ENCODE assay signal across 11 mouse cellular contexts in the genomic region with DNA sequence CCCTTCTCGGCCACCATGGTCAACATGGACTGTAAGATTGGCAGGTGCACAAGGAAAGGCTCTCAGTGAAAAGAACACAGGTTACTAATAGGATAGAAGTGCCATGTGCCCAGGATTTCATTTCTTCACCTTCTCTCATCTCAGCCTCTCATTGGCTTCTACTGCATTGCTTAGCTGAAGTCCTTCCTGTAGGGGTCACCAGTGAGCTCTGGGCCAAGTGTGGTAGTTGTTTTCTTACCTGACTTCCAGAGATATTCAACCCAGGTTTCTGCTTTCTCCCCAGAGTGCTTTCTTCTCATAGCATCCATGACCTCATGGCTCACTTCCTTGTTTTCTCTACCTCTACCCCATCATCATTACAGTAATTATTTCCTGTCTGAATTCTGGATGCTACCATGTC.
DNase-seq lines count a peak whose midpoint lies in the region; ATAC-seq and TF ChIP-seq lines count a peak whose summit lies in the region.
"Had no signal": no experiment of that assay in that cellular context is flagged by ENCODE, and none has a peak within 500 bp of the region (broad histone marks: within the 10 kb centered on the region; RNA-seq: fewer than 3 reads in every experiment).

No protein-coding gene starts in this region.

- H3K4me1 ChIP-seq in midbrain, postnatal 0 days (ENCODE audit: insufficient read depth, low read length), result no peaks in the 10 kb centered on the region
- no peaks in the 10 kb centered on the region for H3K4me1 ChIP-seq in midbrain, embryonic 15.5 days
- no peaks in the 10 kb centered on the region for H3K4me1 ChIP-seq in lung, postnatal 0 days (ENCODE audit: insufficient read depth, low read depth, low read length)
- H3K4me1 ChIP-seq: heart, embryonic 12.5 days; liver, embryonic 15.5 days had no signal

- H3K36me3 ChIP-seq in midbrain, postnatal 0 days (ENCODE audit: insufficient read depth, low read length), result no peaks in the 10 kb centered on the region
- H3K36me3 ChIP-seq in midbrain, embryonic 15.5 days (replicated peaks), result no peaks in the 10 kb centered on the region
- H3K36me3 ChIP-seq in lung, postnatal 0 days (ENCODE audit: insufficient read depth, low read length), result no peaks in the 10 kb centered on the region
- H3K36me3 ChIP-seq: heart, embryonic 12.5 days; liver, embryonic 15.5 days had no signal

- no peaks in the 10 kb centered on the region for H3K9me3 ChIP-seq in midbrain, postnatal 0 days (ENCODE audit: low read length)
- no peaks in the 10 kb centered on the region for H3K9me3 ChIP-seq in midbrain, embryonic 15.5 days
- H3K9me3 ChIP-seq in lung, postnatal 0 days (ENCODE audit: low read length), result no peaks in the 10 kb centered on the region
- H3K9me3 ChIP-seq: heart, embryonic 12.5 days; liver, embryonic 15.5 days had no signal

- no peaks in the 10 kb centered on the region for H3K27me3 ChIP-seq in midbrain, postnatal 0 days (ENCODE audit: insufficient read depth, low read length)
- no peaks in the 10 kb centered on the region for H3K27me3 ChIP-seq in midbrain, embryonic 15.5 days (replicated peaks)
- H3K27me3 ChIP-seq in lung, postnatal 0 days (replicated peaks; ENCODE audit: insufficient read depth, low read length), result no peaks in the 10 kb centered on the region
- H3K27me3 ChIP-seq: heart, embryonic 12.5 days; liver, embryonic 15.5 days had no signal

- TF ChIP-seq EP300 in lung, postnatal 0 days (IDR thresholded peaks at IDR 0.05), result no peak

- peak; percentile 10 for DNase-seq in adrenal gland, postnatal 14 days
- no peak for DNase-seq in adrenal gland, adult 18-20 months (ENCODE audit: low spot score in 2 of 2)
- no peak for DNase-seq in midbrain, postnatal 0 days (ENCODE audit: low spot score)
- DNase-seq in lung, postnatal 0 days (ENCODE audit: low spot score), result peak; percentile 19
- no peak for DNase-seq in right cerebral cortex, postnatal 25 days
- DNase-seq in frontal cortex, adult 2 months (ENCODE audit: extremely low spot score in 1 of 2, low spot score in 1 of 2), result no peak
- DNase-seq in right cerebral cortex, postnatal 14 days, result no peak
- DNase-seq: cerebellum, adult 11 months had no signal

- H3K27ac ChIP-seq in midbrain, postnatal 0 days (ENCODE audit: low read depth, low read length), result no peak overlapping the region
- H3K27ac ChIP-seq in midbrain, embryonic 15.5 days, result no peak overlapping the region
- H3K27ac ChIP-seq in lung, postnatal 0 days (ENCODE audit: low read length), result no peak overlapping the region
- H3K27ac ChIP-seq: liver, embryonic 15.5 days had no signal

- no peak overlapping the region for H3K9ac ChIP-seq in midbrain, postnatal 0 days (replicated peaks; ENCODE audit: low read length, poor library complexity, severe bottlenecking)
- H3K9ac ChIP-seq in midbrain, embryonic 15.5 days, result no peak overlapping the region
- no peak overlapping the region for H3K9ac ChIP-seq in lung, postnatal 0 days (replicated peaks; ENCODE audit: low read depth)
- H3K9ac ChIP-seq: heart, embryonic 12.5 days; liver, embryonic 15.5 days had no signal

- no peak overlapping the region for H3K4me2 ChIP-seq in midbrain, postnatal 0 days (ENCODE audit: low read depth, low read length, poor library complexity, severe bottlenecking)
- no peak overlapping the region for H3K4me2 ChIP-seq in midbrain, embryonic 15.5 days
- H3K4me2 ChIP-seq in lung, postnatal 0 days (replicated peaks; ENCODE audit: low read depth, low read length), result no peak overlapping the region
- H3K4me2 ChIP-seq: heart, embryonic 12.5 days; liver, embryonic 15.5 days had no signal

- ATAC-seq in midbrain, postnatal 0 days (ENCODE audit: low FRiP score), result no peak
- ATAC-seq in midbrain, embryonic 15.5 days (replicated peaks), result no peak
- no peak for ATAC-seq in lung, postnatal 0 days

- 96% methylated on average over 1 of the region's 1 CpGs for WGBS in midbrain, postnatal 0 days
- WGBS in midbrain, embryonic 15.5 days, result 81% methylated on average over 1 of the region's 1 CpGs
- WGBS in lung, postnatal 0 days, result 62% methylated on average over 1 of the region's 1 CpGs

- peak; percentile 37; the same call in 1 of the 2 replicates for TF ChIP-seq CTCF in midbrain, postnatal 0 days (IDR thresholded peaks at IDR 0.05)
- peak; percentile 68 for TF ChIP-seq CTCF in lung, postnatal 0 days (IDR thresholded peaks at IDR 0.05)

- H3K4me3 ChIP-seq in midbrain, postnatal 0 days (ENCODE audit: low read depth, low read length), result no peak overlapping the region
- no peak overlapping the region for H3K4me3 ChIP-seq in midbrain, embryonic 15.5 days
- no peak overlapping the region for H3K4me3 ChIP-seq in lung, postnatal 0 days (ENCODE audit: low read depth, low read length)
- H3K4me3 ChIP-seq: heart, embryonic 12.5 days; liver, embryonic 15.5 days had no signal

Comparison
In these comparisons a context has a peak if more than half of its experiments do, and no peak if none do; other contexts are left out.
1. DNase-seq: peak in adrenal gland, postnatal 14 days (single experiment) and lung, postnatal 0 days (single experiment); none in adrenal gland, adult 18-20 months (0 of 2), midbrain, postnatal 0 days (single experiment), right cerebral cortex, postnatal 25 days (single experiment), frontal cortex, adult 2 months (0 of 2) and right cerebral cortex, postnatal 14 days (single experiment).